Mouse (Mus musculus) adipose tissue, adult 10 weeks (tissue): ENCODE data around the gene Gm14781. TPM values are rescaled to one million over a fixed set of nuclear protein-coding genes. Genes with fewer than 3 reads are reported as not detected.

Experiments
- polyA plus RNA-seq: library from polyadenylated mRNA; stranded (reverse); fragments of 350-450 nt; fragmentation: Illumina TruSeq; extraction: RNeasy Lipid Tissue Mini Kit (QIAGEN cat#74804); gene quantifications from one replicate; pipeline ENCODE4 v1.2.3, GENCODE M21; 2014; ENCODE audit warnings: low read depth, low replicate concordance

Gene Gm14781
- not detected for polyA plus RNA-seq

GRCm38 (mm10) chrX:91631894-91632293, at the start of gene Gm14781:
TSS of gene Gm14781 (plus strand) at chrX:91632194.

Other genes with a start within 250 kb of the Gm14781 start
- not detected for gene Gm5072, start 239.7 kb upstream of the Gm14781 start, polyA plus RNA-seq
- gene Gm8914, start 152.1 kb upstream of the Gm14781 start, polyA plus RNA-seq, result not detected
- gene 1700084M14Rik, start 56.3 kb upstream of the Gm14781 start, polyA plus RNA-seq, result 2.4 TPM
- gene Mageb5, start 150.8 kb downstream of the Gm14781 start, polyA plus RNA-seq, result 0.25 TPM